Mouse (Mus musculus) thymus, adult 2 months (tissue): ENCODE measurements around the gene Sapcd1. TPM values are rescaled to one million over a fixed set of nuclear protein-coding genes. Genes with fewer than 3 reads are reported as not detected.

ENCODE experiments used
- DNase-seq: peaks from one replicate; pipeline ENCODE4 v3.0.0; 2021
- H3K27ac ChIP-seq: fragments of 200-500 bp; 2 replicates; pipeline ENCODE4 v1.5.1; 2012; ENCODE audit warnings: low read length, control low read depth; ENCODE audit not compliant: control insufficient read depth, insufficient read depth
- H3K27me3 ChIP-seq: fragments of 200-500 bp; 2 replicates; pipeline ENCODE4 v1.6.1; 2012; ENCODE audit warnings: mild to moderate bottlenecking, low read length, moderate library complexity, mixed read lengths; ENCODE audit not compliant: control insufficient read depth, insufficient read depth
- H3K36me3 ChIP-seq: fragments of 200-500 bp; 2 replicates; pipeline ENCODE4 v1.6.1; 2012; ENCODE audit warnings: mild to moderate bottlenecking, low read length, moderate library complexity; ENCODE audit not compliant: control insufficient read depth, insufficient read depth
- H3K4me1 ChIP-seq: fragments of 200-500 bp; replicated peaks from 2 replicates; pipeline ENCODE4 v1.6.1; 2012; ENCODE audit warnings: low read length; ENCODE audit not compliant: control insufficient read depth, insufficient read depth
- H3K4me3 ChIP-seq: fragments of 200-500 bp; 2 replicates; pipeline ENCODE4 v1.5.1; 2012; ENCODE audit warnings: mild to moderate bottlenecking, low read length, control low read depth, moderate library complexity; ENCODE audit not compliant: control insufficient read depth, insufficient read depth
- CTCF ChIP-seq: fragments of 200-500 bp; IDR thresholded peaks from 2 replicates; pipeline ENCODE4 v1.5.1; 2012; ENCODE audit warnings: mild to moderate bottlenecking, control low read depth, low read length, moderate library complexity, borderline replicate concordance; ENCODE audit not compliant: control insufficient read depth, poor library complexity, insufficient read depth; ENCODE audit errors: extremely low read depth
- POLR2A ChIP-seq: fragments of 200-500 bp; IDR thresholded peaks from 2 replicates; pipeline ENCODE4 v1.6.1; 2012; ENCODE audit warnings: mild to moderate bottlenecking, low read length, control low read depth, moderate library complexity; ENCODE audit not compliant: control insufficient read depth, poor library complexity, insufficient read depth; ENCODE audit errors: extremely low read depth
- whole genome bisulfite sequencing: fragments of 180-500 bp; shearing (Covaris S2); methylation state at CpG from one replicate; pipeline ENCODE4 v1.1.7; 2018; 5-methylcytosine and 5-hydroxymethylcytosine counted together
- polyA plus RNA-seq: library from polyadenylated mRNA; depleted of rRNA; stranded (reverse); fragments of >200 nt; gene quantifications from 2 replicates; pipeline ENCODE4 v1.2.3, GENCODE M21; 2012

Sapcd1 gene
- polyA plus RNA-seq, 1 experiment = 12.3 TPM

DNA sequence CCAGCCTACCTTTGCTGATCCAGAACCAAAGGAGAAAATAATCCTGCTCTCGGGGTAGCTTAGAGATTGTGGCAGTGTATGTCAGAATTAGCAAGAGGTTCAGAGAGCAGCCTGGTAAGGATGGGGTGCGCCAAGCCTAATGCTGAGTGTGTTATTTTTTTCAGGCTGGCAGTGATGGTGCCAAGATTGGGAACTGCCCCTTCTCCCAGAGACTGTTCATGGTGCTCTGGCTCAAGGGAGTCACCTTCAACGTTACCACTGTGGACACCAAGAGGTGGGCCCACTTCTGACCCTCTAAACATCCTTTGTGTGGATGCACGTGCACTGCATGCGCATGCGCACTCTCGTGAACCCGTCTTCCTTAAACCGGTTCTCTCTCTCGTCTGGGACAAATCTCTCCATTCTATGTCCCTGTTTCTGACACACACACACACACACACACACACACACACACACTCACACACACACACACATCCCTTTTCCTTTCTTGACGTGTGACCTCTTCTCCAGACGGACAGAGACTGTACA is 24.5 kb upstream of the Sapcd1 start:
- Histone ChIP-seq H3K36me3 (peaks cover 42% of the 10 kb centered on the region), H3K4me1 (peaks cover 32% of the 10 kb centered on the region), H3K27ac (peak overlapping the region; percentile 86; the same call in 1 of the 2 replicates), H3K4me3 (no peak overlapping the region), H3K27me3 (no peaks in the 10 kb centered on the region)
- TF ChIP-seq POLR2A = no peak
- TF ChIP-seq CTCF = no peak
- 91% methylated on average over 12 of the region's 12 CpGs for WGBS
- no peak for DNase-seq

DNA sequence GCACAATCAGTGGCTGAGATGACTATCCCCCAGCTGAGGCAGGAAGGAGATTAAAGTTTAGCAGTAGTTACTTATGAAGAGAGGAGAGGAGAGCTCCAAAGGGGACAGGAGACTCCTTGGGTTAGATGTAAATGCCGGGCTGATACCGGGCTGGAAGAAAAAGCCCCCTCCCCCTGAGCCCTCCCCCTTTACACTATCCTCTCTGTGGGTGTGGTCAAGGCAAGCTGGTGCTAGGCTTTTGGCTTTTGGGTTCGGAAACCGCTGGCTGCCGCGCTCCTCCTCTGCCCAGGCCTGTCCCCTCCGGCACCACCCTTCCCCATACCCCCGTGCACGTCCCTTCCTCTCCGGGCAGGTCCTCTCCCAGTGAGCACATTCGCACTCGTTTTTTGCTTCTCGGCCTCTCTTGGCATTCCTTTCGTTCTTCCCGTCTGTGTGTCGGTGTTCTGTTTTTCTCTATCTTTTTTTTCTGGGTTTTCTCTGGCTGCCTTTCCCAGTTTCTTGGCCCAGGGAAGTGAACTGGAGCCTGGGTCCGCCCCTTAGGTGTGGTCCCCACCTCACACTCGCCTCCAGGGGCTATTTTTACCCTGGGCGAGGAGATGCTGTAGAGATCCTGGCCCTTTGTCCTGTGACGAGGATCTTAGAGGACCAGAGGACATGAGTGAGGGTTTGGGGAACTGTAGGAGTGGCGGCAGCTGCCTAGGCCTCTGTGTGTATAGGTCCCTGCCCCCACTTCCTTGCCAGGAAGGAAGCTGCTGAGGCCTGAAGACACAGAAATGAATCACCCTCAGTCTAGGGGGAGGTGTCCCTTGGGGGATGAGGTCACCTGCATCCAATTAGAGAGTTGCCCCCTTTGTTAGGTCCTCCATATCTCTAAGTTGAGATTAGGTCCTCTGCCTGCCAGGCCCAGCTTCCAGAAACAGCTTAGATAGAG is 23.6 kb upstream of the Sapcd1 start:
- no peaks in the 10 kb centered on the region for H3K27me3 ChIP-seq
- 1% methylated on average over 21 of the region's 21 CpGs for WGBS
- H3K4me3 ChIP-seq = peak overlapping the region; percentile 75
- no peak for TF ChIP-seq CTCF
- TF ChIP-seq POLR2A = peak; percentile 55; the same call in 1 of the 2 replicates
- peaks cover 38% of the 10 kb centered on the region for H3K36me3 ChIP-seq
- peaks cover 34% of the 10 kb centered on the region for H3K4me1 ChIP-seq
- H3K27ac ChIP-seq = peak overlapping the region; percentile 86
- peak; percentile 80 for DNase-seq

DNA sequence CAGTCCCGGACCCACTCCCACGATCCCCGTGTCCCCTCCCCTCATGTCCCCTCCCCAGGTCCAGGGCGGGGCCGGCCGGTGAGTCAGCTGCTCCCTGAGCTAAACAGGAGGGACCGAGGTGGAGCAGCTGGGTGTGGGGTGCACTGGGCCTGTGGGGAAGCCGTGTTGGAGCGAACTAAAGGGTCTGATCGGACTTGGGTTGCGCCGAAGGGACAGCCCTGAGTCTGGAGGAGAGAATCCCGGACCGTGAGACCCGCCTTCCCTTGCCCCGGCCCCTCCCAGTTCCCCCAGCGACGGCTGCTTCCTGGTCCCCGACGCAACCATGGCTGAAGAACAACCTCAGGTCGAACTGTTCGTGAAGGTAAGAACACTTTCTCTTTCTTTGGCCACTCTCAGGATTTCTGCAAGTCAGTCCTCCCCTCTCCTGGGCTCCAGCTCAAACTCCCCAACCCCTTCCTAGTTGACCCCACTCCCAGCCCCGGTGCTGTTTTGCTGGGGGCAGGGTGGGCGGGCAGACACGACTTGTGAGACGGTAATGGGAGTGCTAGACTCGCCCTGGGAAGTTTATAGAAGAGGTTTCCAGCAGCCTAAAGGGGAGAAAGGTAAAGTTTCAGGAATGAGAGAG is 22.4 kb upstream of the Sapcd1 start:
- Histone ChIP-seq H3K4me3 (peak overlapping the region; percentile 75), H3K4me1 (peaks cover 42% of the 10 kb centered on the region), H3K27ac (peak overlapping the region; percentile 86), H3K36me3 (peaks cover 26% of the 10 kb centered on the region), H3K27me3 (no peaks in the 10 kb centered on the region)
- DNase-seq = peak; percentile 84
- TF ChIP-seq CTCF (no peak), POLR2A (0 out of 2 replicates have a peak, but pooled peaks have one; percentile 27)
- WGBS = under 1% methylated on average over 27 of the region's 27 CpGs

DNA sequence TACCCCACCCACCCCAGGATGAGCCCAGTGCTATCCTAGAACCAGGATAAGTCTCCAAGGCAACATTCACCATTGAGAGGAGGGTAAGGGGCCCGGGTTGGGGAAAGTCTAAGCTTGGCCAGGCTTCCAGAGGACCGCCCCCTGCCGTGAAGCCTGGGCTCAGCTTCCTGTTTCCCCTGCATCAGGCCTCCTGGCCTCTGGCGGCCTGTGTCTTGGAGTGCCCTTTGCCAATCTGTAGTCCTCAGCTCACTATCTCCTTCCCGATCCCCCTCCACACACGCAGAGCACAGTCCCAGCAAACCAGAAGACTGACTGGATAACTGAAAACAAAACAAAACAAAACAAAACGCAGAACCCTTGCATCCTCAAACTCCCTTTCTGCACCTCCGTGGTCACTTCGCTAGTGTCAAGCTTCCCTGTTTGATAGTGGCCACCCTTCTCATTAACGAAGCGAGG is 21.8 kb upstream of the Sapcd1 start, which contains the start of gene Clic1:
Gene Clic1 (plus strand): TSS at position 406 of the 456 bp plus-strand sequence.
- Histone ChIP-seq H3K27me3 (no peaks in the 10 kb centered on the region), H3K36me3 (peaks cover 22% of the 10 kb centered on the region), H3K4me3 (peak within 1 kb of the TSS; percentile 75), H3K4me1 (peaks cover 44% of the 10 kb centered on the region), H3K27ac (peak within 1 kb of the TSS; percentile 86)
- 1% methylated on average over 11 of the region's 11 CpGs for WGBS
- TF ChIP-seq CTCF = 0 out of 2 replicates have a peak, but pooled peaks have one; percentile 43
- peak; percentile 32; the same call in 1 of the 2 replicates for TF ChIP-seq POLR2A
- DNase-seq = peak; percentile 66

DNA sequence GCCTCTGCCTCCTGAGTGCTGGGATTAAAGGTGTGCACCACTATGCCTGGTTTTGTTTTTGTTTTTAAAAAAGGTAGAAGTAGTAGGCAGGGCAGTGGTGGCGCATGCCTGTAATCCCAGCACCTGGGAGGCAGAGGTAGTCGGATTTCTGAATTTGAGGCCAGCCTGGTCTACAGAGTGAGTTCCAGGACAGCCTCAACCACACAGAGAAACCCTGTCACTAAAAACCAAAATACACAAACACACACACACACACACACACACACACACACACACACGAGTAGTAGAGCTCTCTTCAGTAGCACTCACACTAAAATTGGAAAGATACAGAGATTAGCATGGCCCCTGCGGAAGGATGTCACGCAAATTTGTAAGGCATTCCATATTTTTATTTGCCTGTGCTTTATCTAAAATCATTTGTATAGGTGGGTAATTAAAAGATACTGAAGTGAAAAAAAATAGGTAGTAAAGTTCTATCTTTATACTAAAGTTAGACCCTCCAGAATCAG is 21.2 kb upstream of the Sapcd1 start:
- no peak for DNase-seq
- H3K27me3 ChIP-seq = no peaks in the 10 kb centered on the region
- TF ChIP-seq CTCF (no peak), POLR2A (no peak)
- peak overlapping the region; percentile 86 for H3K27ac ChIP-seq
- WGBS = 33% methylated on average over 5 of the region's 5 CpGs
- H3K36me3 ChIP-seq = peaks cover 16% of the 10 kb centered on the region
- no peak overlapping the region for H3K4me3 ChIP-seq
- H3K4me1 ChIP-seq = peaks cover 44% of the 10 kb centered on the region
